Mouse (Mus musculus) kidney, postnatal 0 days (tissue): ENCODE measurements at regions not wholly inside any gene's neighbourhood (a gene's known extent, or its start where the extent isn't known, plus 50 kb on each side); places are given as distances from the start of the nearest gene placed in this dataset.
"Not testable (repeated sequence)": the region's sequence is repeated elsewhere in the genome, so short reads cannot be mapped to it uniquely, and the experiment has no call there.

ENCODE experiments used
- ATAC-seq: fragments of 200-750 bp; cut with Nextera tagmentation; replicated peaks from 2 replicates; pipeline ENCODE4 v1.8.0; 2017; ENCODE audit warnings: low read depth, moderate number of reproducible peaks, moderate TSS enrichment, moderate library complexity; ENCODE audit not compliant: low FRiP score
- DNase-seq: peaks from one replicate; pipeline ENCODE4 v3.0.0-alpha.2; 2016; ENCODE audit warnings: low spot score
- H3K27ac ChIP-seq: fragments of 300-500 bp; sonication (generic); 2 replicates; pipeline ENCODE4 v1.5.1; 2014; ENCODE audit warnings: mild to moderate bottlenecking
- H3K27me3 ChIP-seq: fragments of 300-500 bp; sonication (generic); 2 replicates; pipeline ENCODE4 v1.6.1; 2014; ENCODE audit warnings: low read length, mixed read lengths; ENCODE audit not compliant: insufficient read depth
- H3K36me3 ChIP-seq: fragments of 300-500 bp; sonication (generic); 2 replicates; pipeline ENCODE4 v1.6.1; 2014; ENCODE audit warnings: low read length, mixed read lengths; ENCODE audit not compliant: insufficient read depth
- H3K4me1 ChIP-seq: fragments of 300-500 bp; sonication (generic); replicated peaks from 2 replicates; pipeline ENCODE4 v1.6.1; 2014; ENCODE audit warnings: antibody characterized with exemption, low read length, mixed read lengths; ENCODE audit not compliant: insufficient read depth
- H3K4me2 ChIP-seq: fragments of 300-500 bp; sonication (generic); 2 replicates; pipeline ENCODE4 v1.6.1; 2014; ENCODE audit warnings: mild to moderate bottlenecking, low read length, moderate library complexity, mixed read lengths
- H3K4me3 ChIP-seq: fragments of 300-500 bp; sonication (generic); replicated peaks from 2 replicates; pipeline ENCODE4 v1.5.1; 2014; ENCODE audit warnings: low read depth, low read length
- H3K9ac ChIP-seq: fragments of 300-500 bp; sonication (generic); 2 replicates; pipeline ENCODE4 v1.6.1; 2014; ENCODE audit warnings: low read depth, low read length
- H3K9me3 ChIP-seq: fragments of 300-500 bp; sonication (generic); replicated peaks from 2 replicates; pipeline ENCODE4 v1.6.1; 2016; ENCODE audit warnings: low read length, inconsistent platforms, mixed read lengths
- CTCF ChIP-seq: IDR thresholded peaks from 2 replicates; pipeline ENCODE4 v1.5.1; 2016; ENCODE audit warnings: antibody characterized with exemption, low read depth, mild to moderate bottlenecking, moderate library complexity
- WGBS: fragments of 180-500 bp; shearing (Covaris S2); extraction: QIAGEN DNeasy Blood & Tissue Kit; methylation state at CpG from one replicate; pipeline ENCODE4 v1.1.7; 2014; 5-methylcytosine and 5-hydroxymethylcytosine counted together

- Histone ChIP-seq H3K27ac (no peak overlapping the region), H3K4me1 (no peaks in the 10 kb centered on the region), H3K9ac (no peak overlapping the region), H3K4me2 (no peak overlapping the region), H3K27me3 (no peaks in the 10 kb centered on the region), H3K4me3 (no peak overlapping the region), H3K9me3 (no peaks in the 10 kb centered on the region), H3K36me3 (no peaks in the 10 kb centered on the region)
- DNase-seq (no peak), ATAC-seq (no peak)
- WGBS, result 75% methylated on average over 3 of the region's 3 CpGs
- no peak for TF ChIP-seq CTCF
These were observed 684.6 kb upstream of the Gm38303 start for GRCm38 (mm10) chr3:11020048-11020447.

- 86% methylated on average over 6 of the region's 21 CpGs for WGBS
- not testable (repeated sequence) for DNase-seq, H3K4me1 ChIP-seq, H3K27me3 ChIP-seq, H3K36me3 ChIP-seq, H3K27ac ChIP-seq, H3K9ac ChIP-seq, H3K4me3 ChIP-seq, ATAC-seq, H3K9me3 ChIP-seq, H3K4me2 ChIP-seq
These were observed 679.4 kb upstream of the Gm38303 start for GRCm38 (mm10) chr3:11014911-11015310.

- H3K4me1 ChIP-seq, result no peaks in the 10 kb centered on the region
These were observed 671.9 kb upstream of the Gm38303 start for GRCm38 (mm10) chr3:11007363-11007762.

GRCm38 (mm10) chr3:11006531-11007269, 671.2 kb upstream of the Gm38303 start:
- H3K4me2 ChIP-seq, result no peak overlapping the region
- H3K4me1 ChIP-seq, result no peaks in the 10 kb centered on the region
- WGBS, result 82% methylated on average over 2 of the region's 2 CpGs
- no peak for DNase-seq
- no peak for ATAC-seq
- no peaks in the 10 kb centered on the region for H3K9me3 ChIP-seq
- no peaks in the 10 kb centered on the region for H3K27me3 ChIP-seq
- H3K27ac ChIP-seq, result no peak overlapping the region
- H3K36me3 ChIP-seq, result no peaks in the 10 kb centered on the region
- TF ChIP-seq CTCF, result no peak
- no peak overlapping the region for H3K9ac ChIP-seq
- H3K4me3 ChIP-seq, result no peak overlapping the region

More at GRCm38 (mm10) chr3:11007363-11007762, 671.9 kb upstream of the Gm38303 start:
- Histone ChIP-seq H3K27ac (no peak overlapping the region), H3K36me3 (no peaks in the 10 kb centered on the region), H3K4me3 (no peak overlapping the region), H3K4me2 (no peak overlapping the region), H3K9ac (no peak overlapping the region), H3K27me3 (no peaks in the 10 kb centered on the region), H3K9me3 (no peaks in the 10 kb centered on the region)
- TF ChIP-seq CTCF, result no peak
- DNase-seq (no peak), ATAC-seq (no peak)
- 88% methylated on average over 3 of the region's 3 CpGs for WGBS

GRCm38 (mm10) chr3:10978968-10979367, 643.5 kb upstream of the Gm38303 start:
- H3K27me3 ChIP-seq, result no peaks in the 10 kb centered on the region
- no peak overlapping the region for H3K27ac ChIP-seq
- H3K4me2 ChIP-seq, result no peak overlapping the region
- ATAC-seq (no peak), DNase-seq (no peak)
- TF ChIP-seq CTCF, result no peak
- no peaks in the 10 kb centered on the region for H3K4me1 ChIP-seq
- H3K9ac ChIP-seq, result no peak overlapping the region
- H3K4me3 ChIP-seq, result no peak overlapping the region
- H3K36me3 ChIP-seq, result no peaks in the 10 kb centered on the region
- no peaks in the 10 kb centered on the region for H3K9me3 ChIP-seq

GRCm38 (mm10) chr3:10974429-10974828, 638.9 kb upstream of the Gm38303 start:
- H3K27ac ChIP-seq, result no peak overlapping the region
- no peak overlapping the region for H3K4me2 ChIP-seq
- no peaks in the 10 kb centered on the region for H3K9me3 ChIP-seq
- no peak for TF ChIP-seq CTCF
- ATAC-seq, result no peak
- no peak overlapping the region for H3K4me3 ChIP-seq
- no peak overlapping the region for H3K9ac ChIP-seq
- H3K36me3 ChIP-seq, result no peaks in the 10 kb centered on the region
- no peak for DNase-seq
- H3K27me3 ChIP-seq, result no peaks in the 10 kb centered on the region
- 76% methylated on average over 3 of the region's 3 CpGs for WGBS
- no peaks in the 10 kb centered on the region for H3K4me1 ChIP-seq

- WGBS, result 29% methylated on average over 1 of the region's 1 CpGs
These were observed 617.1 kb upstream of the Gm38303 start for GRCm38 (mm10) chr3:10952583-10952982.

More at GRCm38 (mm10) chr3:10952583-10952982, 617.1 kb upstream of the Gm38303 start:
- DNase-seq, result peak; percentile 10
- Histone ChIP-seq H3K27ac (no peak overlapping the region), H3K27me3 (no peaks in the 10 kb centered on the region), H3K9me3 (no peaks in the 10 kb centered on the region), H3K9ac (no peak overlapping the region), H3K4me3 (no peak overlapping the region), H3K36me3 (no peaks in the 10 kb centered on the region), H3K4me1 (no peaks in the 10 kb centered on the region), H3K4me2 (no peak overlapping the region)
- no peak for ATAC-seq
- no peak for TF ChIP-seq CTCF
